Mouse (Mus musculus) erythroblast, embryonic 14.5 days (primary cell): ENCODE data around the gene Best3.

Experiments used
- GATA1 ChIP-seq: IDR thresholded peaks from 2 replicates; pipeline ENCODE4 v1.6.1; 2012; ENCODE audit warnings: low read length, inconsistent platforms, mixed read lengths
- TAL1 ChIP-seq: IDR thresholded peaks from 3 replicates; pipeline ENCODE4 v1.6.1; 2012; ENCODE audit warnings: low read length, inconsistent platforms, mixed read lengths

DNA sequence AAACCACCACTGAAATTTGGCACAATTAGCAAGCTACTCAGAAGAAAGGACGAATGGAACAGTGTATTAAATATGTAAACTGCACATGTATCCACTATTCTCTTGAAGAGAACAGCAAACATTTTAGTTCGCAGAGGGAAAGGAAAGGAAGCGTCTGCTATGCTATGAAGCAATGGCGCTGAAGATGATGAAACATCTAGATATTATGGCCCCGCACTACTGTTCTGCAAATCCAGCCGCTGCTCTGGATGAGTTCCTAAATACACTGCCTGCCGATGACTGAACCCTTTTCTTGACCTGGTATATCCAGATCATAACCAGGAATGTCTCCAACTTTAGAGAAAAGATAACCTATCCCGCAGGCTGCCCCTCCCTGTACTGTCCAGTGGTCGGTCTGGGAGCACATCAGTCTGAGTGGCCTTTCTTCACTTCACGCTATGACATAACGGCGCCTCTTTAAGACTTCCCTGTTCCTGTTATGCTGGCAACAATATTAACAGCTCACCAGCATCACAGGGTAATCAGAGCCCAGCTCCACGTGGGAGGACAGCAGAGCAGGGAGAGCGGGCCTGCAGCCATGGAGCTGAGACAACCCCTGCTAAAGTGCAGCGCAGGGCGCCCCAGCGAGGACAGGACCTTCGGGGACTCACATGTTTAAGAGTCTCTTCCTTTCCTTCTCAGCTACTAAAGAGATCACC lies 86.2 kb downstream of the Best3 start:
- TF ChIP-seq TAL1: no peak
- TF ChIP-seq GATA1: no peak
